Mouse (Mus musculus): ENCODE data around the gene Rpia.
A peak's percentile ranks its signal among the peaks of the same experiment; 100 is the strongest.

Rpia gene

GRCm38 (mm10) chr6:70752351-70752750 lies 39.7 kb downstream of the Rpia start:
- peaks cover 6% of the 10 kb centered on the region; the same call in 1 of the 2 replicates for H3K9me3 ChIP-seq (ENCODE audit: low read length)
- no peaks in the 10 kb centered on the region for H3K27me3 ChIP-seq (ENCODE audit: insufficient read depth, low read length)
- H3K4me1 ChIP-seq (replicated peaks; ENCODE audit: low read depth, low read length), result no peaks in the 10 kb centered on the region
- TF ChIP-seq POU5F1 (IDR thresholded peaks at IDR 0.05; ENCODE audit: borderline replicate concordance, low read length) (no peak), CTCF (conservative IDR thresholded peaks at IDR 0.05; ENCODE audit: low read length) (peak; percentile 15; the same call in 1 of the 2 replicates), NANOG (IDR thresholded peaks at IDR 0.05; ENCODE audit: borderline replicate concordance, low read length) (no peak)
- no peaks in the 10 kb centered on the region for H3K36me3 ChIP-seq (ENCODE audit: insufficient read depth, low read length)
- no peak overlapping the region for H3K4me3 ChIP-seq (replicated peaks; ENCODE audit: low read length)

GRCm38 (mm10) chr6:70751898-70752273 lies 40.1 kb downstream of the Rpia start:
- Histone ChIP-seq H3K36me3 (ENCODE audit: insufficient read depth, low read length) (no peaks in the 10 kb centered on the region), H3K4me1 (replicated peaks; ENCODE audit: low read depth, low read length) (no peaks in the 10 kb centered on the region), H3K27me3 (ENCODE audit: insufficient read depth, low read length) (no peaks in the 10 kb centered on the region), H3K9me3 (ENCODE audit: low read length) (peaks cover 5% of the 10 kb centered on the region; the same call in 1 of the 2 replicates), H3K4me3 (replicated peaks; ENCODE audit: low read length) (no peak overlapping the region)
- TF ChIP-seq NANOG (IDR thresholded peaks at IDR 0.05; ENCODE audit: borderline replicate concordance, low read length) (no peak), POU5F1 (IDR thresholded peaks at IDR 0.05; ENCODE audit: borderline replicate concordance, low read length) (no peak), CTCF (conservative IDR thresholded peaks at IDR 0.05; ENCODE audit: low read length) (no peak)

GRCm38 (mm10) chr6:70751251-70751897 lies 40.7 kb downstream of the Rpia start:
- H3K27me3 ChIP-seq (ENCODE audit: insufficient read depth, low read length), result no peaks in the 10 kb centered on the region
- H3K4me1 ChIP-seq (replicated peaks; ENCODE audit: low read depth, low read length), result no peaks in the 10 kb centered on the region
- no peaks in the 10 kb centered on the region for H3K9me3 ChIP-seq (ENCODE audit: low read length)
- H3K36me3 ChIP-seq (ENCODE audit: insufficient read depth, low read length), result no peaks in the 10 kb centered on the region
- TF ChIP-seq POU5F1 (IDR thresholded peaks at IDR 0.05; ENCODE audit: borderline replicate concordance, low read length) (no peak), NANOG (IDR thresholded peaks at IDR 0.05; ENCODE audit: borderline replicate concordance, low read length) (no peak), CTCF (conservative IDR thresholded peaks at IDR 0.05; ENCODE audit: low read length) (no peak)
- no peak overlapping the region for H3K4me3 ChIP-seq (replicated peaks; ENCODE audit: low read length)

GRCm38 (mm10) chr6:70749750-70750149 lies 42.3 kb downstream of the Rpia start:
- no peak for TF ChIP-seq POU5F1 (IDR thresholded peaks at IDR 0.05; ENCODE audit: borderline replicate concordance, low read length)
- TF ChIP-seq NANOG (IDR thresholded peaks at IDR 0.05; ENCODE audit: borderline replicate concordance, low read length), result no peak
- TF ChIP-seq CTCF (conservative IDR thresholded peaks at IDR 0.05; ENCODE audit: low read length), result no peak
- no peak overlapping the region for H3K4me3 ChIP-seq (replicated peaks; ENCODE audit: low read length)
- no peaks in the 10 kb centered on the region for H3K4me1 ChIP-seq (replicated peaks; ENCODE audit: low read depth, low read length)
- no peaks in the 10 kb centered on the region for H3K9me3 ChIP-seq (ENCODE audit: low read length)
- H3K27me3 ChIP-seq (ENCODE audit: insufficient read depth, low read length), result no peaks in the 10 kb centered on the region
- no peaks in the 10 kb centered on the region for H3K36me3 ChIP-seq (ENCODE audit: insufficient read depth, low read length)

- no peaks in the 10 kb centered on the region for H3K27me3 ChIP-seq (ENCODE audit: insufficient read depth, low read length)
- H3K4me1 ChIP-seq (replicated peaks; ENCODE audit: low read depth, low read length), result no peaks in the 10 kb centered on the region
- no peaks in the 10 kb centered on the region for H3K9me3 ChIP-seq (ENCODE audit: low read length)
- no peak overlapping the region for H3K4me3 ChIP-seq (replicated peaks; ENCODE audit: low read length)
- TF ChIP-seq CTCF (conservative IDR thresholded peaks at IDR 0.05; ENCODE audit: low read length) (no peak), POU5F1 (IDR thresholded peaks at IDR 0.05; ENCODE audit: borderline replicate concordance, low read length) (no peak), NANOG (IDR thresholded peaks at IDR 0.05; ENCODE audit: borderline replicate concordance, low read length) (no peak)
- no peaks in the 10 kb centered on the region for H3K36me3 ChIP-seq (ENCODE audit: insufficient read depth, low read length)
These were observed 44.3 kb downstream of the Rpia start for GRCm38 (mm10) chr6:70747702-70748101.

GRCm38 (mm10) chr6:70743902-70744301 lies 48.1 kb downstream of the Rpia start:
- Histone ChIP-seq H3K4me1 (replicated peaks; ENCODE audit: low read depth, low read length) (no peaks in the 10 kb centered on the region), H3K4me3 (replicated peaks; ENCODE audit: low read length) (no peak overlapping the region), H3K27me3 (ENCODE audit: insufficient read depth, low read length) (no peaks in the 10 kb centered on the region), H3K9me3 (ENCODE audit: low read length) (no peaks in the 10 kb centered on the region), H3K36me3 (ENCODE audit: insufficient read depth, low read length) (no peaks in the 10 kb centered on the region)
- TF ChIP-seq NANOG (IDR thresholded peaks at IDR 0.05; ENCODE audit: borderline replicate concordance, low read length) (no peak), POU5F1 (IDR thresholded peaks at IDR 0.05; ENCODE audit: borderline replicate concordance, low read length) (no peak), CTCF (conservative IDR thresholded peaks at IDR 0.05; ENCODE audit: low read length) (no peak)

GRCm38 (mm10) chr6:70742833-70743232 lies 49.2 kb downstream of the Rpia start:
- H3K36me3 ChIP-seq (ENCODE audit: insufficient read depth, low read length), result no peaks in the 10 kb centered on the region
- H3K9me3 ChIP-seq (ENCODE audit: low read length), result no peaks in the 10 kb centered on the region
- no peaks in the 10 kb centered on the region for H3K4me1 ChIP-seq (replicated peaks; ENCODE audit: low read depth, low read length)
- no peaks in the 10 kb centered on the region for H3K27me3 ChIP-seq (ENCODE audit: insufficient read depth, low read length)
- TF ChIP-seq NANOG (IDR thresholded peaks at IDR 0.05; ENCODE audit: borderline replicate concordance, low read length), result no peak
- TF ChIP-seq CTCF (conservative IDR thresholded peaks at IDR 0.05; ENCODE audit: low read length), result no peak
- no peak for TF ChIP-seq POU5F1 (IDR thresholded peaks at IDR 0.05; ENCODE audit: borderline replicate concordance, low read length)
- H3K4me3 ChIP-seq (replicated peaks; ENCODE audit: low read length), result no peak overlapping the region

- Histone ChIP-seq H3K4me1 (replicated peaks; ENCODE audit: low read depth, low read length) (no peaks in the 10 kb centered on the region), H3K27me3 (ENCODE audit: insufficient read depth, low read length) (no peaks in the 10 kb centered on the region), H3K36me3 (ENCODE audit: insufficient read depth, low read length) (no peaks in the 10 kb centered on the region), H3K9me3 (ENCODE audit: low read length) (no peaks in the 10 kb centered on the region), H3K4me3 (replicated peaks; ENCODE audit: low read length) (no peak overlapping the region)
- TF ChIP-seq CTCF (conservative IDR thresholded peaks at IDR 0.05; ENCODE audit: low read length), result no peak
- TF ChIP-seq NANOG (IDR thresholded peaks at IDR 0.05; ENCODE audit: borderline replicate concordance, low read length), result no peak
- no peak for TF ChIP-seq POU5F1 (IDR thresholded peaks at IDR 0.05; ENCODE audit: borderline replicate concordance, low read length)
These were observed 51.5 kb downstream of the Rpia start for GRCm38 (mm10) chr6:70740535-70740934.

- no peaks in the 10 kb centered on the region for H3K4me1 ChIP-seq (replicated peaks; ENCODE audit: low read depth, low read length)
- no peaks in the 10 kb centered on the region for H3K36me3 ChIP-seq (ENCODE audit: insufficient read depth, low read length)
- TF ChIP-seq CTCF (conservative IDR thresholded peaks at IDR 0.05; ENCODE audit: low read length), result no peak
- no peak for TF ChIP-seq POU5F1 (IDR thresholded peaks at IDR 0.05; ENCODE audit: borderline replicate concordance, low read length)
- TF ChIP-seq NANOG (IDR thresholded peaks at IDR 0.05; ENCODE audit: borderline replicate concordance, low read length), result no peak
- H3K27me3 ChIP-seq (ENCODE audit: insufficient read depth, low read length), result no peaks in the 10 kb centered on the region
- H3K9me3 ChIP-seq (ENCODE audit: low read length), result no peaks in the 10 kb centered on the region
- H3K4me3 ChIP-seq (replicated peaks; ENCODE audit: low read length), result no peak overlapping the region
These were observed 52.6 kb downstream of the Rpia start for GRCm38 (mm10) chr6:70739456-70739855.
